Mouse (Mus musculus): ENCODE results near the gene Synj2.

The Synj2 gene

DNA sequence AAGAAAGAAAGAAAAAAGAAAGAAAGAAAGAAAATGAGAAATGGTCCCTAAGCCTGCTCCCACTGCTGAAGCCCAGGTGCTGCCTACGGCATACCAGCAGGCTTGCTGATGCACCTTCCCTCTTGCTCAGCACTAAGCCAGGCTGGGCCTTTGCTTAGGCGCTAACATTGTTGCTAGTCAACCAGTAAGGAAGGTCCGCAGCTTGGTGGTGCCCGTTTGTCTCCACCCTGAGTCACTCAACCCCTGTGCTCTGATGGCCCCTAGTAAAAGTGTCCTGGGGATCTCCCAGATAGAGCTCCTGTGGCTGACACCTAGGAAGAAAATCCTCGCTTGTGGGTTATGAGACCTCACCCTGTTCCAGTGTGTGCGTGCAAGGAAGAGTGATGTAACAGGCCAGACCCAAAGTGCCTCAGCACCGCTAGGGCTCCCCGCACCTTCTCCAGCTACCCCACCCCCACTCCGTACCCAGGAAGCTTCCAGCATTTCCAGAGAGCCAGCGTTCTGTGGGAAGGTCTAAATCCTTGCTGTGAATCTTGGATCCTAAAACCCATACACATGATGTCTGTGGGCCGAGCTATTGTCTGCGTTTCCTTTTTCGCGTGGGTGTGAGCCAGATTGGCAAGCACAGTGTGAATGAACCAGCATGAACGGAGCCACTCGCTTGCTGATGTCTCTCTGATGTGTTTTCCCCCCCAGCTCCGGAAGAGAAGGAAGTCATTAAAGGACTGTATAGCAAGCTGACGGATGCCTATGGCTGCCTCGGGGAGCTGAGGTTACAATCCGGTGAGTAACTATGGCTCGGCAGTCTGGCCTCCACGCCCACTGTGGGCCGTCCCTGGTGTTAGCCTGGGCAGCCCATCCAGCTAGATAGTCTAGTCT lies 34.3 kb downstream of the Synj2 start:
- DNase-seq (ENCODE audit: low read depth, low spot score) = no peak

GRCm38 (mm10) chr17:5976221-5977055 lies 35.4 kb downstream of the Synj2 start:
- no peak for DNase-seq (ENCODE audit: low read depth, low spot score)

DNA sequence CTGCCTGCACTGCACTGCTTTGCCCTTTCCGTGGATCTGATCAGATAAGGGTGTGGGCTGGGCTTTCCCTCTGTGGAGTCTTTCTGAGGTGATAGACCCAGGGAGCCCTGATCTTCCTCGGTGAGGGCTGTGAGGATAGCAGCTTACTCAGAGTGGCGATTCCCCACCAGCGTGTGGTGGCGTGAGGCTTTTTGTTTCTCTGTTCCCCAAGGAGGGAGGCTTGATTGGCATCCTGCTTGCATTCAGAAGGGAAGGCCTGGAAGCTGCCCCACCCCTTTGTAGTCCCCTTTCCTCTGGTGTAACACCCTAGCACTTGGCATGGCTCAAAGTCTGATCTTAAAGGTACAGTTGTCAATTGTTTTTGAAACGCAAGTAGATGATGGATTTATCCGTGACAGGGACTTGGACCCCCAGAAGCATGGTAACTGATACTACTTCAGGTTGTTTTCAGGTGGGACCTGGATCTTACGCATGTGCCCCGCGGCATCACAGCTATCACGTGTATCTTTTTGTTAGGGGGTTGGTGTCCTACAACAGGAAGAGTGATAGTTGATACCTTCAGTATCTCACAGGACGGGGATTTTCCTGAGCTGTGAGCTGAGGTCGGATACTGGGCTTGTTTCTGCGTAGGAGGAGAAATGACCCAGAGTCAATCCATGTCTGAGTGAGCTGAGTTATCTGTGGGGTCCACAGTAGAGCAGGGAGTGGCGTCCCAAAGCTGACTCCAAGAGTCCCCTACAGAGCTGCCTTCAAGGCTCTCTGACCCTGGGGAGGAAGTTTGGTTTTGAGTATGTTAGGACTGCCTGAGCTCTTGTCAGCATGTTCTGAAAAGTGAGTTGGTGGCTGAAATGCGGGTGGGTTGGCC lies 36.2 kb downstream of the Synj2 start:
- no peak for DNase-seq (ENCODE audit: low read depth, low spot score)

DNA sequence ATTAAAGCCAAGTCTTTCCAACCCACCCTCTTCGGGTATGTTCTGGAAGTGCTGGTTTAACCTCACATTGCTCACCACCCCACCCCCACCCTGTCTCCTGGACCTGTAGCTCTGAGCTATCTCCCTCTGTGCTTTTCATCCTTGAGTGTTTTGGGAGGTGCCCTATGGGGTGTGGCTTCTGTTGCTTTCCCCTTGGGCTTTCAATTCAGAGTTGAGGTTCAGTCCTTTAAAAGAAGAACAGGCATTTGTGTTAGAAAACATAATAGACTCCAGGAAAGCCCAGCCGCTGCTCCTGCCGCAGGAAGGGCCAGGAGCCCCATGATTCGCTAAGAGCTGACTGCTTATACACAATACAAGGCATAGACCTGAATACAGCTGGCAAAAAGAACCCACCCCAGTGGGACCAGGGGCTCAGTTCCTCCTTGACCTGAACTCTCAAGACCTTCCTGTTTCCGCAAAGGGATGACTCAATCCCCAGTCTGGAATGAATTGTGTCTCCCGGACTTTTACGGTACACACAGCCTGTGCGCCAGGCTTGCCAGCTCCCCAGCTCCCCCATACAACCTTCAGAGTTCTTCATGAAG lies 36.9 kb downstream of the Synj2 start:
- DNase-seq (ENCODE audit: low read depth, low spot score) = no peak

DNA sequence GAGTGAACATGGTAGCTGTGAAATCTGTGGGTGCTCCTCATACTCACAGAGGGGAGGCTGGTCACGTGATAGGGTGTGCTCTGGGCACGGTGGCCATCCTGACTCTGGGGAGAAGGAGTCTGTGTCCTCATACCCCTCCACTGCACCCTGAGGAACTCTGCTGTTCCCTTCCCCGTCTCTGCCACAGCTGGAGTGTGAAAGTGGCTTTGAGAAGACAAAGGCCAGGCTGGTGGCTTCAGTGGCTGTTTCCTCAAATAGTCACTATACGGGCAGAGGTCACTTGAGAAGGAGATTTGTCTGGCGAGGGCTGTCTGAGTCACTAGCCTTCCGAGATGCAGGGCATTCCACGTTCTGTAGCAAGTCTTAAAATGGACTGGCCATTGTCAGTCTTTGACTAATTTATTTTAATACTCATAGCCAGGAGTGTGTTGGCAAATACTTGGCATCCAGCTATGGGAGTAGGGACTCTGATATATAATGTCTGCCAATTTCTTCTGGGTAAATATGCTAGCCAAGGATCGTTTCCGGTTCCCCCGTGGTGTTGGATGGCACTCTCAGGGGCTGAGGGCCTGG lies 37.5 kb downstream of the Synj2 start:
- DNase-seq (ENCODE audit: low read depth, low spot score) = no peak

- DNase-seq (ENCODE audit: low read depth, low spot score) = no peak
Observed at GRCm38 (mm10) chr17:5980860-5981259, 39.8 kb downstream of the Synj2 start.

DNA sequence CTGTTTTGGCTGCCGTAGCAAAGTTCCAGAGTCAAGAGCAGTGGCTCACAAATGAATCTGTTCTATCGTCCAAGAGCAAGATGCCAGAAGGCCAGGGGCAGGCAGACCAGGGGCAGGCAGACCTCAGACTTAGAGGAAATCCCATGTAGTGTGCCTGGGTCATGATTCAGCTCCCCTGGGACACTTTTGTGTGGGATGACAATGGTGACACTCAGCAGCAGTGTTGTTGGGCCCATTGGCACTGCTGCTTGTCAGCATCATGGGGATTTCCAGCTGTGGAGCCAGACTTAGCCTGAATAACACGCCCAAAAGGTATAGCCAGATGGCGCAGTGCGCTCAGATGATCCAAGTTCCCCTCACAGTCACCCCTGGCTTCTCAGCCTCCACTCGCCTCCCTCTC lies 42.1 kb downstream of the Synj2 start:
- DNase-seq (ENCODE audit: low read depth, low spot score) = no peak

- no peak for DNase-seq (ENCODE audit: low read depth, low spot score)
Observed at GRCm38 (mm10) chr17:5983901-5984300, 42.8 kb downstream of the Synj2 start.

- DNase-seq (ENCODE audit: low read depth, low spot score) = no peak
Observed at GRCm38 (mm10) chr17:5984700-5985231, 43.7 kb downstream of the Synj2 start.

GRCm38 (mm10) chr17:5985271-5985670 lies 44.2 kb downstream of the Synj2 start:
- no peak for DNase-seq (ENCODE audit: low read depth, low spot score)

- DNase-seq (ENCODE audit: low read depth, low spot score) = no peak
Observed at GRCm38 (mm10) chr17:5987271-5988056, 46.4 kb downstream of the Synj2 start.

- DNase-seq (ENCODE audit: low read depth, low spot score) = no peak
Observed at GRCm38 (mm10) chr17:5988102-5988501, 47.0 kb downstream of the Synj2 start.

DNA sequence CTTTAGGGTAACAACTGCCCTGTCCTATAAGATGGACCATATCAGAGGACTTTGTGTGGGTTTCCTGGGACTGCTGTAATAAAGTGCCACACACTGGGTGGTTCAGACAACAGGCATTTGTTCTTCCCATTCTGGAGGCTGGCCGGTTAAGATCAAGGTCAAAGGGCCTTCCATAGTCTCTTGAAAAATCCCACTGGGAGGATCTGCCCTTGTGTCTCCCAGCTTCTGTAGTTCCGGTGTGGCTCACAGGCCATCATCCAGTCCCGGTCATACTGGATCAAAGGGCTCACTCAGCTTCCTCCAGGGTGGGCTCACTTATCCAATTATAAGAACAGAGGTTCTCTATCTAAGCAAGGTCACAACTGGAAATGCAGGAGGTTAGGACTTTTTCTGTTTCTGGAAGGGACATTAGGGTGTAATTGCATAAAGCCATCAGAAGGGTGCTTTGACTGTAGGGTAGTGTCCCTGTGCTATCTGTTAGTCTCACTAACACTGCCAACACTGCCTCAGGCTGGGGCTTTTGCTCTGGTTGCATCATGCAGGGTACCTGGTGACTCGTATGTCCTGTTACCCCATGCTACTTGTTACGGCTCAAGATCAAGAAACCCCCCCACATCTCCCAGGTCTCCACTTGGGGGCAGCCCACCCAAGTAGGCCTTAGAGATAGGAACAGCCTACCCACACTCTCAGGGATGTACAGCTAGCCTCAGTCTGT lies 51.9 kb downstream of the Synj2 start:
- no peak for DNase-seq (ENCODE audit: low read depth, low spot score)

DNA sequence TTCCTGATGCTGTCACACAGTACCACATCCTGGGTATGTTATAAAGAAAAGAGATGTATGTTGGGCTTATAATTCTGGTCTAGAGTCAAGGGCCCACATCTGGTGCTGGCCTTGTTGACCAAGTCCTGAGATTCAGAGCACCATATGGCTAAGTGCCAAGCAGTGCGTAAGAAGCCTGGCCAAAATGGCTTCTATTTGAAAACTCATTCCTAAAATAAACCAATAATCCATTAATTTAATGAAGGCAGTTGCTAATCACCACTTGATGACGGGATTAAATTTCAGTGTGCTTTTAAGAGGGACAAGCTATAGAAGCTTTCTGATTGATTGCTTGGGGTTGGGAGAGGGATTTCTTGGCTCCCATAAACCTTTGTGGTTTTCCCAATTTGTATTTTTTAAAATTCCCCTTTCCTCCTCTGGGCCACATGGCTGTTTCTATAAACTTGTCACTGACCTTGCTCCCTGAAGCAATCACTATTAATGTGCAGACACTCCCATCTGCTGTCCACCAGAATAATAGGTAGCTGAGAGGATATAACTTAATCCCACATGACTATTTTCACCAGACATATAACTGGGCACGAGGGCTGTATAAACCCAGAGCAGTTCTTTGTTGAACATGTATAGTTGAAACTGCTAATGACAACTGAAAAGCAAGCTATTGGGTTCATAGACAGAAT lies 52.6 kb downstream of the Synj2 start:
- no peak for DNase-seq (ENCODE audit: low read depth, low spot score)

DNA sequence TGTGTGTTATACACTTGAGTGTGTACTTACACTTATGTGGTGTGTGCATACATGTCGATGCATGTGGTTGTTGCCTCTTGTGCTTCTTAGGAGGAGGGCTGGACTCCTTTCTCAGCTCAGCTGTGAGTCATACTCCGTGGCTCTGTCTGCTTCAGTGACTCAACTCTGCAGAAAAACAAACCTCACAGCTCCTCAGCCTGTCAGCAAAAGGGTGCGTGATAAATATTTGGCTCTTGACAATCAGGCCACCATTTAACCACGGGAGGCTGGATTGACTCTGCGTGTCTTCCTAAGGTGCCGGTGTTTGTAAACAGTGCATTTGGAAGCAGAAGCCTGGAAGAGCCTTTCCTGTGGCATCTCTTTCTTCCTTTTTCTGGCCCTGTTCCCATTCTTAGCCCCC lies 53.5 kb downstream of the Synj2 start:
- DNase-seq (ENCODE audit: low read depth, low spot score) = no peak

- no peak for DNase-seq (ENCODE audit: low read depth, low spot score)
Observed at GRCm38 (mm10) chr17:5996589-5996988, 55.5 kb downstream of the Synj2 start.

DNA sequence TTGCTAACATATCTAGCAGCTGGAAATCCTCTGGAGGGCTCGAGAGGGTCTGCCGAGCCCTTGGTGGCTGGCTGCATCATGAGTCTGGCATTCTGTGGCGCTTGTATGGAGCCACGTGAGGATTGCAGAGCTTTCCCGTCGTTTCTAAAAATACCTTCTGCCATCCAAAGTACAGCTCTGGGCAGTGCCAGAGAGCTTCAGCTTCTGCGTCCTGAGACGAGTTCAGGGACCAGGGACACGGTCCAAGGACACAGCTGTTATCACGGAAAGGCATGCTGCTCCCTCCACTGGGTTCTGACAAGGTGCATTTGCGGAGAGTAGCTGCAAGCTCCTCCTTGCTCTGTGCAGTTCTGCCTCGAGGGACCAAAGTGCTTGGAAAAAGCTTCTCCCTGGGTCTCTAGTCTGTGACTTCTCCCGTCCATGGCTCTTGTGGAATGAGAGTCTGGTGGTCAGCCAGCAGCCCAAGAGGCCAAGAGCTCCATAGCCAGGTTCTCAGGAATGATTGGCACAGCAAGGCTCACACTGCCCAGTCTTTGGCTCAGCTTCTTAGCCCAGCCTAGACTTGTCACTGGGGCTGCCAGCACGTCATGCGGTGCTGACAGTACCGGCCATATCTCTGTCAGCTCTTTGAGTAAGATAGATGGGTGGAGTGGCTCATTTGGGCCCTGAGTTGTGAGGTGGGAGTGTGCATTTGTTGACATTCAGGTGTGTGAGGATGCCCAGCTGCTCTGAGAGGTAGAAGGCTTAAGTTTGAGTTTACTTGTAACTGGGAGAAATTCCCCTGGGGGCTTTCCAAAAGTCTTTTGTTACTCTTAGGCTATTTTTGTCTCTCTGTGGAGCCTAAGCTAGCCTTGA lies 56.5 kb downstream of the Synj2 start:
- DNase-seq (ENCODE audit: low read depth, low spot score) = no peak

DNA sequence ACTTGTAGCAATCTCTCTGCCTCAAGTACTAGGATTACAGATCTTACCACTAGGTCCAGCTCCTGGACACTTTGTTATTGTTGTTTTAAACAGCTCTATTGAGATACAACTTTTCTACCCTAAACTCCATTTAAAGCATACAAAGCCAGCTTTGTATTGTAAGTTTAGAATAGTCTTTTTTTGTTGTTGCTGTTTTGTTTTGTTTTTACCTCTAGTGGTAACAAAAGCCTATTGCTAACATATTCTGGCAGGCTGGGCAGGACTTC lies 57.1 kb downstream of the Synj2 start:
- DNase-seq (ENCODE audit: low read depth, low spot score) = no peak

Data from retina, postnatal 7 days (tissue).